Mouse (Mus musculus): Measurements from ENCODE around the gene Cd200r1. TPM values are rescaled to one million over a fixed set of nuclear protein-coding genes. Genes with fewer than 3 reads are reported as not detected.

Cd200r1 gene
- total RNA-seq (2014; fragmentation: Nextera tagmentation): 6.0 and 13.8 TPM in 2 replicates
- total RNA-seq (2017): 2.1 and 7.0 TPM in 2 replicates

DNA sequence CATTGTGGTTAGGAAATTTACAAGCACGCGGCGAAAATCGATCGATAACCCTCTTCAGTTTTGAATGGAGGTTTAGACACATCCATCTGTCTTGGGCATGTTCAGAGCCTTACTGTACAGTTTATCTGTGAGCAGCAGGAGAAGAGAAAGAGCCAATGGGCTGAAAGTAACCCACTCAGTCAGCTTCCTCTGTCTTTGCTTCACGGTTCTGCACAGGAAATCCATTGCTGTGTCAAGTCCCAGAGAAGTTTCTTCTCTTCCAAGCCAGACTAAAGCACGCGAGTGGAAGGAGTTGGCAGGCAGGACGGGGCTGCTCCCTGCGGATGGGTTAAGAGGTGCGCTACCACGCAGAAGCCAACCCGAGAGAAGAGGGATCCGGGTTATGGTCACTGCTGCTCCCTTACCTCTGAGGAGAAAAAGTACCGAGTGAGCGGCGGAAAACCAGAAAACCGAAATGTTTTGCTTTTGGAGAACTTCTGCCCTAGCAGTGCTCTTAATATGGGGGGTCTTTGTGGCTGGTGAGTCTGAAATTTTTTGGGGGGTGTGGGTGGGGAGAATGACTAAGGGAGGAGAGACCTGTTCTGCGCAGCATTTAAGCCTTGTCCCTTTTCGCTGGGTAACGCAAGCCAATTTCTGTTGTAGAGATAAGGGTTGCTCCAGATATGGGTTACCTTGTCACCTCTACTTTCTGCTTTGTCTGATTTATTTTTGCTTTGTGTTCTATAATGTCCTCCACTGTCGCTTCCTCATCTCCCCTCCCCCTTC lies at the start of gene Cd200r1:
TSS of gene Cd200r1 (plus strand) at position 182 of the 765 bp plus-strand sequence.
- peak; percentile 74 for ATAC-seq (replicated peaks; ENCODE audit: poor library complexity, severe bottlenecking)

DNA sequence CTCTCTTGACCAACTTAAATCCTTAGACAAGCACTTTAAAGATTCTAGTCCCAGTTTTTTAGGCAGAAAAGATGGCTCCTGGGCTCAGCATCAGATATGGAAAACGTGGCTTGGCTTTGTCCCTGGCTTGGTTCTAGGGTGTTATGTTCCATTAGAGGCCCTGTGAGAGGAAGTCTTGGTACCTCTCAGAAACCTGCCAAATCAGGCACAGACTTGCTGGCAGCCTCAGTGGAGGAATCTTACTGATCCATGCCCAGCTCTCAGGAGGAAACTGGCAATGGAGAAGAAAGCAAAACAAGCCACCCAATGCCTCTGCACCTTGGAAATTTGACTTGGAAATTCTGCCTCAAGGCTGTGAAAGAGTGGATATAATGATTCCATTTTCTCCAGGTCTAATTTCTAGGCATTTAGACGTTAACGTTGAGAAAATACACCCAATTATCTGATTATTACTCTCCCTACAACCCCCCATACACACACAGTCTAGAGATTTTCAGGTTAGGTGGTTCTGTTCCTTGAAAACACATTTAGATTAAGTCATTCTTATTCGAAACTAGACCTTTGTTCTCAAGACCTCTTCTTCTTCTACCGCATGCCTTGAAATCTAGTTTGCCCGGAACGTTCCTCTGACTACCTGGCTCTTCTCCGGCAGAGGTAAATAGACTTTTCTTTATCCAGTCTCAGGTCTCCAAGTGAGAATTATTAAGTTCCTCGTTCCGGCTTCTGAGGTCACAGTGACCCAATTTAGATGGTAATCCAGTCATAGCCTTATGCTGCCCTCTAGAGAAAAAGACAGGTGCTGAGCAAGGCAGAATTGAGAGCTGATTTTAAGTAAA lies 49.0 kb upstream of the Cd200r1 start:
- peak; percentile 78 for ATAC-seq (replicated peaks; ENCODE audit: poor library complexity, severe bottlenecking)

DNA sequence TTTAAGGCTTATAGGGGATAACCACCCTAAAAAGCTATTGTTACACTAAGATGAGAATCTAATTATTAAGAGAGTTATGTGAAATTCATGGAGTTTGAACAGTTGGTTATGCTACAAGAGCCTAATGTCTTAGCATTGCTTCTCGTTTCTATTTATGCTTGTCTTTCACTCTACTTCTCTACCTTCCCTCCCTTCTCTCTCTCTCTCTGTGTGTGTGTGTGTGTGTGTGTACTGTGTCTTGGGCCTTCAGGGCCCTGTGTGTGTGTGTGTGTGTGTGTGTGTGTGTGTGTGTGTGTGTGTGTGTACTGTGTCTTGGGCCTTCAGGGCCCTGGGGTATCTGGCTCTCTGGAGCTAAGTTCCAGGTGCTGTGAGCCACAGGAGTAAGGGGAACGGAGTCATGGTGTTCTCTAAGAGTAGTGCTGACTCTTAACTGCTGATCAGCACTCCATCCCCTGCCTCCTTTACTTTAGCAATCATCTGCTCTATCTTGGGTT lies 48.3 kb upstream of the Cd200r1 start:
- 0 out of 2 replicates have a peak, but pooled peaks have one; percentile 5 for ATAC-seq (replicated peaks; ENCODE audit: poor library complexity, severe bottlenecking)

DNA sequence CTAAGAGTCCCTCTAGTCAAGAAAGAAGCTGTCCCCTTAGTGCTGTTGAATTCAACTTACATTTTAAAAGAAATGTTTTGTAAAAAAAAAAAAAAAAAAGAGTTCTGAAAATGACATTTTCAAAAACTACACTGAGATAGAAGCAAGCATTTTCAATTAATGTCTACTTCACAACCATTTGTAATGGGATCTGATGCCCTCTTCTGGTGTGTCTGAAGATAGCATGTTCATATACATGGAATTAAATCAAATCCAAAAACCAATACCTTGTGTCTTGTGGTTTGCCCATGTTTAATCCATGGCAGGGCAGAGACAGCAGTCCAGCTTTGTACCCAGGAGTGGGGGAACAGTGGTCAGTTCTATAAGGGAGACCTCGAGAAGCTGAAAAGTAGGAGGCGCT lies 47.7 kb upstream of the Cd200r1 start:
- ATAC-seq (replicated peaks; ENCODE audit: poor library complexity, severe bottlenecking): no peak

DNA sequence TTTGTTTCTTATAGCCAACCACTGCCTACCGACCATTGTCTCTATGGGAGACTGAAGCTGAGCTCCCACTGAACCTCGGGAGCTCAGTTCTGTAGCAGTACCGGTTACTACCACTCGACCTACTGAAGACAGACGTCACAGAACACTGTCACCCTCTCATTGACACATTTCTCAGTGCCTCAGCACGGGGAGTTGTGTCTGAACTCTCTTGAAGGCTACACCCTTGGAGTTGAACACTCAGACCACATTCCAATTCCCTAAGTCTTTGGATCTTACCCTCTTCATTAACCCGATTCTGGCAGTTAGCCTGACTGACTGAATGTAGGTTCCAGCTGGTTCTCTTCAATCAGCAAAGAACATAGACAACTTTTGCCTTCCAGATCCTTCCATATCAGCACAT lies 46.2 kb upstream of the Cd200r1 start:
- no peak for ATAC-seq (replicated peaks; ENCODE audit: poor library complexity, severe bottlenecking)

DNA sequence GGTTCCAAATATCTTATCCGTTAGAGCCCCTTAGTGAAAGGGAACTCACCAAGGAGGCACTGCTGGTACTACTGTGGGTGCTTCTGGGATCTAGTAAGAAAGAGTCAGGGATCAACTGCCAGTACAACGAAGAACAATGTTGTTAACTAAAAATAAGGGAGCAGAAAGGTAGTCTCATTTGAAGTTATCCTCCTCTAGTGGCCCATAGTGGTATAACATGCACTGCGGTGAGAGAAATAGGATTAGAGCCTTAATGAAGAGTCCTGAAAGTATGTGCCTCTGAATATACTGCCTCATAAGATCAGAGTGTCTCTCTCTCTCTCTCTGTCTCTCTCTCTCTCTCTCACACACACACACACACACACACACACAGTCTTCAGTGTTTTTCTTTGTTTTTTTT lies 45.0 kb upstream of the Cd200r1 start:
- ATAC-seq (replicated peaks; ENCODE audit: poor library complexity, severe bottlenecking): no peak

DNA sequence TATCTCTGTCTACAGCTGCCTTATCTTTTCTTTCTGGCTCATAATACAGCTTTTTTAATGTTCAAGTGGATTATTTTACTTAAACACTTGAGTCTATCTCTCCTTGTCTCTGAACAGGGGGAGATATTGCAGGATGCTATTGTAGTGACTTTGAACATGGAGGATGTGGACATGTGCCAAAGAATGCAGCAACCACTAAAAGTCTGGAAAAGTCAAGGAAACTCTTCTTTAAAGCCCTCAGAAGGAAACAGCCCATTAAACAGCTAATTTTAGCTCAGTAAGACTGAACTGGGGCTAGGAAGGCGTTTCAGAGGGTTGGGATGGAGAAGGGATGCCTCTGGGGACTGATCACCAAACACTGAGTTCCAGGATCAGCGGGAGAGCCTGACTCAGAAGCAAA lies 42.9 kb upstream of the Cd200r1 start:
- ATAC-seq (replicated peaks; ENCODE audit: poor library complexity, severe bottlenecking): no peak

DNA sequence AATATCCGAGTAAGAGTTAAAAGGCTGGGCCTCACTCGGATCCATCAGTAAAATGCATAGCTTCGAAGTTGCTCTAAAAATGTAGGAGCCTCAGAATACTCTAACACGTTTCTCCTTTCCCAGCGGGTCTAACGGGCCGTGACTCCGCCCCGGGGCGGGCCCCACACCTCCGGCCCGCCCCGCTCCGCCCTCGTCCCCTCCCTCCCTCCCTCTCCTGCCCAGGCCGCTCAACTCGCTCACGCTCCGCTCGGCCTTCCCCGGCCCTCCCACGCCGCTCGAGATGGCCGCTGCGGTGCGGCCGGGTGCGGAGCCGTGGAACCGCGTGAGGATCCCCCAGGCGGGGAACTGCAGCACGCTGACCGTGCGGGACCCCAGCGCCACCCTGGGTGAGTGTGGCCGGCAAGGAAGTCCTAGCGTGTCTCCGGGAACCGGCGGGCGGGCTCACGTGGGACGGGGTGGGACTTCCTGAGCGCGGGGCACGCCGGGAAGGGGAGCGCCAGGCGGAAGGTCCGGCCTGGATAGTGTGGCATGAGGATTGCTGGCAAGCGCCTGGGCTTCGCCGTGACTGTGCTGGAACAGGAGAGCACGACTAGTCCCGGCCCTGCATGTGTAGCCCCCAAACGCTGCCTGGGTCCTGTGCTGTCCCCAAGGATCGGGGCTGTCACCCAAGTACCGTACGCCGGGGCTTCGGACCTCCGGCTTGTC lies 41.3 kb upstream of the Cd200r1 start, which contains the start of gene Nepro:
TSS of gene Nepro (plus strand) at position 219 of the 705 bp plus-strand sequence.
- peak; percentile 81 for ATAC-seq (replicated peaks; ENCODE audit: poor library complexity, severe bottlenecking)

DNA sequence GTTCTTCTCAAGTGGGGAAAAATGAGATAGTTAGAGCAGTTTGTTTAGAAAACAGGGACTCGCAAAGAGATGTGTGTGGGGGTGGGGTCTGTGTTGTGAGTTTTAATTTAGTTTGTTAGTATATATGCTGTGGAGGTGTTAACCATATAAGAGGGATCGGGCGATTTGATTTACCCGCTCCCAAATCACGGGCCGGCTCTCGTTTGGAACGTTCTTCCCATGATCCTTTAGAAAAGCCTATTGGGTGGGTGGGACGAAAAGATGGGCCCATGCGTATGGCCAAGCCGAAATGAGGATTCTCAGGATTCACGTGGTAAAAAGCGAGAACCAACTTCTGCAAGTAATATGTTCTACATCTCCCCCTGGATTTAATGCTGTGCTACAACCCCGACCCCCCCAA lies 40.7 kb upstream of the Cd200r1 start:
- peak; percentile 8; the same call in 1 of the 2 replicates for ATAC-seq (replicated peaks; ENCODE audit: poor library complexity, severe bottlenecking)

DNA sequence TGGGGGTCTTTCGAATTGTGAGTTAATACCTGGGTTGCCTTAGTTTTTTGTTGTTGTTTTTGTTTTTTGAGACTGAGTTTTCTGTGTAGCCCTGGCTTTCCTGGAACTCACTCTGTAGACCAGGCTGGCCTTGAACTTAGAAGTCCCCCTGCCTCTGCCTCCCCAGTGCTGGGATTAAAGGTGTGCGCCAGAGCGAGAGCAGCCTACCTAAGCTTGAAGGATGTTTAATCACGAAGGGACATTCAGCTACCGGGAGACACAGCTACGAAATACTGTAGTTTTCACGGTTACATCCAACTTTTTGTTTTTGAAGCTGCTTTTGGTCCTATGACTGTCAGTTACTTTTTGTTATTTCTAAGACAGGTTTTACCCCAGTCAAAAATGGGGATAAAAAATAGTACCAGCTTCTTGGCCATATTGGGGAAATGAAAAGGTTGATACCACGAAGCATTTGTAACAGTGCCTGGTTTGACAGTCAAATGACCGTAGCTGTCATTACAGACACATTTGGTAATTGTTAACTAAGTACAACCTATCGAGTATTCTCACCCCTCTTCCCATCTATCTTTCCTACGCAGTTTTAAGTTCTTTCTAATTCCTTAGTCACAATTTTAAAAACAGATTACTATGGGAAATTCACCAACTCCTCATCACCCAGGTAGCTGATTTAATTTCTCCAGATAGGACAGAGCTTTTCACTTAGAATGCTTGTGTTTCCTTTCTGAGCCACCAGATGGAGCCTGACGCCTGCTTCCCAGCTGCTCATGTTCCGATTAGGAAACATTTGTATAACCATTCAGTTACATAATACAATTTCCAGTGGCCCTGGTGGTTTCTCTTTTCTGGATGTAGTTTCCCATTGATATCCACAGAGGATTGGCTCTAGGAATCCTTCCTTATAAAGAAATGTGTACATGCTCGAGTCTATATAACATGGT lies 40.0 kb upstream of the Cd200r1 start:
- ATAC-seq (replicated peaks; ENCODE audit: poor library complexity, severe bottlenecking): peak; percentile 68

DNA sequence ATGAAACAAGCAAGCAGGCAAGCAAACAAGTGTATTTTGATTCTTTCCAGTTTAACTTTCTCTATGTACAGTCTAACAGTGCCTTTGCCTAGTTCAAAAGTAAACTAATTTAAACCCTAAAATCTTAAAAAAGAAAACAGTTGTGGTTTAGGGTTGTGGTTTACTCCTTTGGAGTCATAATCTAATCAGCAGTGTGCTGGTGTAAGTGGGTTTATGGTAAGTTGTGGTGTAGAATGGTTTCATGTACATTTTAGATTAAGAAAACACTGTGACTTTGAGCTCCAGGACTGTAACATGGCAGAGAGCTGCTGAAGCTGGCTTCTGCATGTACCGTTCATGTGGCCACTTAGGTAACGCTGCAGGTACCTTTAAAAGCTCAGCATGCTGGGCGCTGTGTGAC lies 38.0 kb upstream of the Cd200r1 start:
- no peak for ATAC-seq (replicated peaks; ENCODE audit: poor library complexity, severe bottlenecking)

DNA sequence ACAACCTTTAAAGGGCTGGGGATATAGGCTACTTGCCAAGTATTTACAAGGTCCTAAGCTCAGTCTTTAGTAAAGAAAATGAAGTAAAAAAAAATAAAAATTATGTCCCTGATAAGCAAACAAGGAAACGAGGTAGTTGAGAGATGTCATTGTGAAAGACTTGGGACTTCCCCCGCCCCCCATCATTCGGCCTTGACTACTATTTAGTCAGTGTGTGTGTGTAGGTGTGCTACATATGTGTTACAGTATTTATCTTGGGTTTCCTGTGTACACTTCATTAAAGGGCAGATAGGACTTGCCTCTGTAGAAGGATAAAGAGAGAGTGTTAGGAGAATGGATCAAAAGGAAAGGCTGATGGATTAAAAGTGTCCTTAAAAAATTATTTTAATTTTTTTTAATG lies 31.5 kb upstream of the Cd200r1 start:
- 0 out of 2 replicates have a peak, but pooled peaks have one; percentile 27 for ATAC-seq (replicated peaks; ENCODE audit: poor library complexity, severe bottlenecking)

DNA sequence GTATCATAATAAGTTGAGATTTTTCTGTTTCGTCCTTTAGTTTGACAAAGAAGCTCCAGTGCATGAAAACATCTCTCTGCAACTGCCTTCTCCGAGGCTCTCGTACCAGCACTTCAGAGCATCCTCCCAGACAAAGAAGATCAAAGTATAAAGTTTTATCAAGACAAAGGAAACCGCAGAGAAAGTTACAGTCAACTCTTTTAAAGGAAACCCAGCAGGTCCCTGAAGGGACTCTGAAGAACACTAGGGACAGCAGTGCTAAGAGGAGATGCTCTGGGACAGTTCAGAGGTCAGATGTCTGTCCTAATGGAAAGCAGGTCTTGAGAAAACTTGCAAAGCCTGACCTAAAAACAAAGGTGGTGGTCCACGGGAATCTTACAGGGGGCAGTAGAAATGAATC lies 29.9 kb upstream of the Cd200r1 start:
- ATAC-seq (replicated peaks; ENCODE audit: poor library complexity, severe bottlenecking): no peak

DNA sequence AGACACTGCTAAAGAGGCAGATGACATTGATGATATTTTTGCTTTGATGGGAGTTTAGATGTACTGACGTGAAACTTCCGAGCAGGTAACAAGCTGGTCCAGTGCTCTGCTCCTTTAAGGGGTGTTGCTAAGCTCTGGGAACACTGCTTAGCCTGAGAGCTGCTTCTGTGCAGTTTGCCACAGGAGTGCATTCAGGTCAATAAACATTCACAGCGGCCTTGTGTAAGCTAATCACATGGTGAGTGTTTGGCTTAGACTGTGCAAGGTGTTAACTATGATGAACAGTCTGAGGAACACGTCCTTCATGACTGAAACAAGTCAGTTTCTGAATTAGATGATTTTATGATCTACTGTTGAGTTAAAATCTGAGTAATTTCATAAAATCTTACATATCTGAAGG lies 29.4 kb upstream of the Cd200r1 start:
- ATAC-seq (replicated peaks; ENCODE audit: poor library complexity, severe bottlenecking): no peak

DNA sequence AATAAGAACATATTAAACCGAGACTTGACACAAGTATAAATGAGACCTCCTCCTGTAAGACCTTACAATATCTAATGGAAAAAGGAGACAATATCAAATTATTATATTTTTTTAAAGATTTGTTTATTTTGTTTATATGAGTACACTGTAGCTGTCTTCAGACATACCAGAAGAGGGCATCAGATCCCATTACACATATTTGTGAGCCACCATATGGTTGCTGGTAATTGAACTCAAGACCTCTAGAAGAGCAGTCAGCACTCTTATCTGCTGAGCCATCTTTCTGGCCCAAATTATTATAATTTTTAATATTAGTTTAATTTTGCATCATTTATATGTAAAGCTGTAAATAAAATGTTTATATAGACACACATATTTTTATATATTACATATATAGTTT lies 22.8 kb upstream of the Cd200r1 start:
- ATAC-seq (replicated peaks; ENCODE audit: poor library complexity, severe bottlenecking): no peak

DNA sequence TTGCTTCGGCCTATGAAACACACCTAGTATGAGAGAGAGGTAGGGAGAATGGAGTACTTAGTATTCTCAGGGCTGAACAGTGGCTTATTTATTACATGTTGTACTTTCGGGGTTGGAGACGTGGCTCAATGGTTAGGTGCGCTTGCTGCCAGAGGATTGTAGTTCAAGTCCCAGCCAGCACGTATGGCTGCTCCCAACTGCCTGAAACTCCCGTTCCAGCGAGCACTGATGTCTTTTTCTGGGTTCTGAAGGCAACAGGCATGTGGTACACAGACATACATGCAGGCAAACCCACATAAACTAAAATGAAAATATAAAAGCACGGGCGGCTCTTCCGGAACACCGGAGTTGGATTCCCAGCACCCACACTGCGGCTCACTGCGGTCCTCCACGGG lies 20.1 kb upstream of the Cd200r1 start:
- ATAC-seq (replicated peaks; ENCODE audit: poor library complexity, severe bottlenecking): 0 out of 2 replicates have a peak, but pooled peaks have one; percentile 3

DNA sequence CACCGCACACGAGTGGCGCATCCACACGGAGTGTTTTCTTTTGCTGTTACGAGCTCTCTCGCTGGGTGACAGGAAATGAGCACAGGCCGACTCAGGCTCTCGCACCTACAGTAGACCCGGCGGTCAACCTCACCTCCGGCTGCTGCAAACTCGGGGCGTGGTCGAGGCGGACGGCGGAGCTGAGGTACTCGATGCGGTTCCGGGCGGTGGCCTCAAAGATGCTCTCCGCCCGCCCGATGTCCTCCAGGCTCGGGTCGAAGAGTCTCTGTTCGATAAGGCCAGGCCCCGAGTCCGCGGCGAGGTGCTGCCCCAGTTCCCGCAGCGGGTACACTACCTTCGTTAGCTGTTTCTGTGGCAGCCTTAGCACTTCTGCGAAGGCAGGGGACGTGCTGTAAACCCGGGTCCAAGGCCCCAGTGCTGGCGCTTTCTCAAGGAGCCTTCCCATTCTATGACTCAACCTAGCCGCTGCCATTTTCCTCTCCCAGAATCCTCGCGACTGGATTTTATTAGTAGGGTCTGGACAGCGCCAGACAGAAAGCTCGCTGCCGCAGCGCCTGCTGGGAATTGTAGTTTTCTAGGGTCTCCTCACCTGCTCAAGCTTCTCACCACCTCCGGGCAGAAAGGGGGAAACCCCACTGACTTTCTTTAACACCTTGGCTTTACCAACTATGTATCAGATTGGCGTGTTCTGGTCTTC lies 19.5 kb upstream of the Cd200r1 start, which contains the start of gene Gtpbp8:
TSS of gene Gtpbp8 (minus strand) at position 498 of the 697 bp plus-strand sequence.
- ATAC-seq (replicated peaks; ENCODE audit: poor library complexity, severe bottlenecking): peak; percentile 91

DNA sequence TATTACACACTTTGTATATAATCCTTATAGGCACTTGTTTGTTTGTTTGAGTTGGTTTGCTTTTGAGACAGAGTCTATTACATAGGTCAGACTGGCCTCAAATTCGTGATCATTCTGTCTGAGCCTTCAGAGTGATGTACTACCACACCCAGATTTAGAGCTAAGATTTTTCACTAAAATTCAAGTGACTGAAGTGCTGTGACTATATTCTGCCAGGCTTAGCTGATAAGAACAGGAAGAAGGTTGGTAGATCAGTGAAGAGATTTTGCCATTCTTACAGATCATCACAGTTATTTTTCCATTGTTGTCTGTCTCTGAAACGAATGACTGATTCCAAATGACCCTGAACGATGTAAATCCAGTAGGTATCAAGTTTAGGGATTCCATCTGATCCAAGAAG lies 17.5 kb upstream of the Cd200r1 start:
- no peak for ATAC-seq (replicated peaks; ENCODE audit: poor library complexity, severe bottlenecking)

DNA sequence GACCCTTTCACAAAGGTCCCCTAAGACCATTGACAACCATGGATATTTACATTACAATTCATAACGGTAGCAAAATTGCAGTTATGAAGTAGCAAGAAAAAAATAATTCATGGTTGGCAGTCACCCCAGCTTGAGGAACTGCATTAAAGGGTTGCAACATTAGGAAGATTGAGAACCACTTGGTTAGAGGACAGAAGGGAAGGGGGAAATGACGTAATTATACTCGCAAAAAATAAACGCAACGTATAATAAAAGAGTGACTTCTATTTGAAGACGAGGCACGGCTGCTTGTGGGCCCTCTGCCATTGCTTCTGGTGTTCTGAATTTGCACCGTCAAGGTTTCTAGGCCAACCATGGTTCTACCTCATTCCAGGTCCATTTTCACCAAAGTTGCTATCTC lies 7.8 kb upstream of the Cd200r1 start:
- ATAC-seq (replicated peaks; ENCODE audit: poor library complexity, severe bottlenecking): peak; percentile 94

Measured in granulocyte monocyte progenitor cell, adult 5-6 weeks (primary cell).